Comparison of ENCODE assay signal across 23 mouse cellular contexts in genomic region chr12:104995259-104995876, GRCm38 (mm10). TPM values are rescaled to one million over a fixed set of nuclear protein-coding genes. Genes with fewer than 3 reads are reported as not detected.
DNase-seq lines count a peak whose midpoint lies in the region; ATAC-seq and TF ChIP-seq lines count a peak whose summit lies in the region.
"Had no signal": no experiment of that assay in that cellular context is flagged by ENCODE, and none has a peak within 500 bp of the region (broad histone marks: within the 10 kb centered on the region; RNA-seq: fewer than 3 reads in every experiment).

No protein-coding gene starts in this region.

- H3K4me3 ChIP-seq in intestine, postnatal 0 days (ENCODE audit: low read depth, low read length), result no peak overlapping the region
- no peak overlapping the region for H3K4me3 ChIP-seq in intestine, embryonic 15.5 days (replicated peaks)
- H3K4me3 ChIP-seq in thymus, adult 2 months (ENCODE audit: control insufficient read depth, insufficient read depth, low read length), result no peak overlapping the region
- H3K4me3 ChIP-seq in liver, postnatal 0 days (ENCODE audit: low read depth, low read length), result no peak overlapping the region
- no peak overlapping the region for H3K4me3 ChIP-seq in hindbrain, embryonic 12.5 days
- H3K4me3 ChIP-seq: embryonic facial prominence, embryonic 13.5 days; heart, adult 2 months; heart, embryonic 15.5 days; limb, embryonic 12.5 days; lung, embryonic 15.5 days; stomach, embryonic 15.5 days had no signal

- TF ChIP-seq CTCF in intestine, postnatal 0 days (IDR thresholded peaks at IDR 0.05; ENCODE audit: low read depth), result no peak
- TF ChIP-seq CTCF in thymus, adult 2 months (IDR thresholded peaks at IDR 0.05; ENCODE audit: borderline replicate concordance, control insufficient read depth, extremely low read depth, insufficient read depth, low read length, poor library complexity), result no peak
- no peak for TF ChIP-seq CTCF in liver, postnatal 0 days (IDR thresholded peaks at IDR 0.05; ENCODE audit: low read depth)

- no peak for ATAC-seq in intestine, postnatal 0 days
- ATAC-seq in intestine, embryonic 15.5 days, result no peak
- no peak for ATAC-seq in liver, postnatal 0 days
- ATAC-seq in hindbrain, embryonic 12.5 days (ENCODE audit: low FRiP score), result no peak
- ATAC-seq: forebrain, embryonic 14.5 days had no signal

- no peaks in the 10 kb centered on the region for H3K9me3 ChIP-seq in intestine, postnatal 0 days (ENCODE audit: control insufficient read depth)
- H3K9me3 ChIP-seq in intestine, embryonic 15.5 days, result no peaks in the 10 kb centered on the region
- no peaks in the 10 kb centered on the region for H3K9me3 ChIP-seq in liver, postnatal 0 days (ENCODE audit: low read length)
- no peaks in the 10 kb centered on the region for H3K9me3 ChIP-seq in hindbrain, embryonic 12.5 days (replicated peaks)
- H3K9me3 ChIP-seq: embryonic facial prominence, embryonic 13.5 days; heart, embryonic 15.5 days; limb, embryonic 12.5 days; lung, embryonic 15.5 days; stomach, embryonic 15.5 days had no signal

- H3K4me2 ChIP-seq in intestine, postnatal 0 days (replicated peaks; ENCODE audit: low read depth), result no peak overlapping the region
- no peak overlapping the region for H3K4me2 ChIP-seq in intestine, embryonic 15.5 days (replicated peaks)
- no peak overlapping the region for H3K4me2 ChIP-seq in liver, postnatal 0 days (ENCODE audit: low read depth, low read length)
- no peak overlapping the region for H3K4me2 ChIP-seq in hindbrain, embryonic 12.5 days (replicated peaks)
- H3K4me2 ChIP-seq: embryonic facial prominence, embryonic 13.5 days; heart, embryonic 15.5 days; limb, embryonic 12.5 days; lung, embryonic 15.5 days; stomach, embryonic 15.5 days had no signal

- no peak for TF ChIP-seq POLR2A in thymus, adult 2 months (IDR thresholded peaks at IDR 0.05; ENCODE audit: control insufficient read depth, extremely low read depth, insufficient read depth, low read length, poor library complexity)

- H3K27me3 ChIP-seq in intestine, postnatal 0 days (replicated peaks; ENCODE audit: control insufficient read depth, insufficient read depth, low read length), result no peaks in the 10 kb centered on the region
- no peaks in the 10 kb centered on the region; the same call in 1 of the 2 replicates for H3K27me3 ChIP-seq in intestine, embryonic 15.5 days (replicated peaks)
- no peaks in the 10 kb centered on the region for H3K27me3 ChIP-seq in thymus, adult 2 months (ENCODE audit: control insufficient read depth, insufficient read depth, low read length)
- no peaks in the 10 kb centered on the region for H3K27me3 ChIP-seq in liver, postnatal 0 days (ENCODE audit: insufficient read depth, low read length)
- no peaks in the 10 kb centered on the region for H3K27me3 ChIP-seq in splenic B cell, adult 2 months (ENCODE audit: control insufficient read depth, insufficient read depth, low read length, poor library complexity, severe bottlenecking)
- no peaks in the 10 kb centered on the region for H3K27me3 ChIP-seq in hindbrain, embryonic 12.5 days
- H3K27me3 ChIP-seq: stomach, embryonic 15.5 days had no signal

- peaks cover 14% of the 10 kb centered on the region for H3K4me1 ChIP-seq in intestine, postnatal 0 days (replicated peaks; ENCODE audit: control insufficient read depth, insufficient read depth, low read length)
- no peaks in the 10 kb centered on the region for H3K4me1 ChIP-seq in intestine, embryonic 15.5 days (replicated peaks)
- peaks cover 50% of the 10 kb centered on the region for H3K4me1 ChIP-seq in thymus, adult 2 months (replicated peaks; ENCODE audit: control insufficient read depth, insufficient read depth, low read length)
- H3K4me1 ChIP-seq in liver, postnatal 0 days (ENCODE audit: insufficient read depth), result peaks cover 62% of the 10 kb centered on the region
- no peaks in the 10 kb centered on the region for H3K4me1 ChIP-seq in hindbrain, embryonic 12.5 days
- H3K4me1 ChIP-seq: limb, embryonic 12.5 days had no signal

- WGBS in intestine, postnatal 0 days, result 83% methylated on average over 12 of the region's 12 CpGs
- 82% methylated on average over 12 of the region's 12 CpGs for WGBS in intestine, embryonic 15.5 days
- 65% methylated on average over 12 of the region's 12 CpGs for WGBS in thymus, adult 2 months
- 71% methylated on average over 12 of the region's 12 CpGs for WGBS in liver, postnatal 0 days (ENCODE audit: insufficient replicate concordance)
- 85% methylated on average over 12 of the region's 12 CpGs for WGBS in hindbrain, embryonic 12.5 days

- no peak for TF ChIP-seq EP300 in liver, postnatal 0 days (IDR thresholded peaks at IDR 0.05; ENCODE audit: low read depth)

- peak overlapping the region; percentile 50; the same call in 1 of the 2 replicates for H3K27ac ChIP-seq in intestine, postnatal 0 days (ENCODE audit: low read depth, low read length)
- no peak overlapping the region for H3K27ac ChIP-seq in intestine, embryonic 15.5 days
- H3K27ac ChIP-seq in thymus, adult 2 months (ENCODE audit: control insufficient read depth, insufficient read depth, low read length), result peak overlapping the region; percentile 11; the same call in 1 of the 2 replicates
- 0 out of 2 replicates have a peak overlapping the region, but pooled peaks have one; percentile 34 for H3K27ac ChIP-seq in liver, postnatal 0 days (ENCODE audit: low read depth)
- no peak overlapping the region for H3K27ac ChIP-seq in hindbrain, embryonic 12.5 days
- H3K27ac ChIP-seq: embryonic facial prominence, embryonic 13.5 days; heart, adult 2 months; heart, embryonic 15.5 days; limb, embryonic 12.5 days; lung, embryonic 15.5 days; stomach, embryonic 15.5 days had no signal

- DNase-seq in thymus, adult 2 months, result no peak
- DNase-seq in thymus, adult 18-20 months, result no peak
- no peak for DNase-seq in liver, postnatal 0 days
- DNase-seq in splenic B cell, adult 2 months (ENCODE audit: low read depth, low spot score), result peak; percentile 55
- DNase-seq in embryo, embryonic 11 days, result no peak
- DNase-seq: adrenal gland, postnatal 36 days; cerebellum, adult 18-20 months; cerebellum, postnatal 36 days; gastrocnemius, postnatal 10 days; heart, adult 2 months; heart, postnatal 4 days; kidney, adult 8-10 months; kidney, postnatal 25 days; right cerebral cortex, postnatal 4 days had no signal

- no peaks in the 10 kb centered on the region for H3K36me3 ChIP-seq in intestine, postnatal 0 days (ENCODE audit: control insufficient read depth, insufficient read depth)
- no peaks in the 10 kb centered on the region for H3K36me3 ChIP-seq in intestine, embryonic 15.5 days
- H3K36me3 ChIP-seq in thymus, adult 2 months (ENCODE audit: control insufficient read depth, insufficient read depth, low read length), result no peaks in the 10 kb centered on the region
- no peaks in the 10 kb centered on the region for H3K36me3 ChIP-seq in liver, postnatal 0 days (replicated peaks; ENCODE audit: insufficient read depth, low read length)
- H3K36me3 ChIP-seq in splenic B cell, adult 2 months (ENCODE audit: control insufficient read depth, insufficient read depth, low read length, poor library complexity, severe bottlenecking), result no peaks in the 10 kb centered on the region; the same call in 1 of the 2 replicates
- H3K36me3 ChIP-seq in hindbrain, embryonic 12.5 days, result no peaks in the 10 kb centered on the region
- H3K36me3 ChIP-seq: embryonic facial prominence, embryonic 13.5 days; heart, embryonic 15.5 days; limb, embryonic 12.5 days; lung, embryonic 15.5 days; stomach, embryonic 15.5 days had no signal

- H3K9ac ChIP-seq in intestine, postnatal 0 days (ENCODE audit: low read depth, low read length), result no peak overlapping the region
- no peak overlapping the region for H3K9ac ChIP-seq in intestine, embryonic 15.5 days
- H3K9ac ChIP-seq in liver, postnatal 0 days (replicated peaks), result no peak overlapping the region
- no peak overlapping the region for H3K9ac ChIP-seq in hindbrain, embryonic 12.5 days
- H3K9ac ChIP-seq: embryonic facial prominence, embryonic 13.5 days; heart, embryonic 15.5 days; limb, embryonic 12.5 days; lung, embryonic 15.5 days; stomach, embryonic 15.5 days had no signal

RNA-seq across cellular contexts. Expression of gene Syne3, which starts 14.2 kb away (rescaled TPM):
- polyA plus RNA-seq in intestine, postnatal 0 days (2015; fragmentation: Nextera tagmentation; extraction: Ambion mirVana), result 1.6 and 1.8 TPM in 2 replicates
- polyA plus RNA-seq in intestine, embryonic 15.5 days (2015; fragmentation: Nextera tagmentation; extraction: Ambion mirVana), result 0.50 and 0.76 TPM in 2 replicates
- polyA plus RNA-seq in thymus, adult 2 months (2012; rRNA removed), result 16.4 and 20.1 TPM in 2 replicates
- 1.3 and 2.3 TPM in 2 replicates for polyA plus RNA-seq in liver, postnatal 0 days (2015; fragmentation: Nextera tagmentation; extraction: Ambion mirVana)
- polyA plus RNA-seq in hindbrain, embryonic 12.5 days (2016; fragmentation: Nextera tagmentation; extraction: Ambion mirVana), result 0.21 and 0.47 TPM in 2 replicates

RNA-seq across cellular contexts. Expression of gene Glrx5, which starts 37.1 kb away (rescaled TPM):
- 209 TPM in 2 replicates for polyA plus RNA-seq in intestine, postnatal 0 days (2015; fragmentation: Nextera tagmentation; extraction: Ambion mirVana)
- 184 and 190 TPM in 2 replicates for polyA plus RNA-seq in intestine, embryonic 15.5 days (2015; fragmentation: Nextera tagmentation; extraction: Ambion mirVana)
- polyA plus RNA-seq in thymus, adult 2 months (2012; rRNA removed), result 66.6 and 68.4 TPM in 2 replicates
- polyA plus RNA-seq in liver, postnatal 0 days (2015; fragmentation: Nextera tagmentation; extraction: Ambion mirVana), result 349 and 355 TPM in 2 replicates
- 149 and 157 TPM in 2 replicates for polyA plus RNA-seq in hindbrain, embryonic 12.5 days (2016; fragmentation: Nextera tagmentation; extraction: Ambion mirVana)

Comparison
In these comparisons a context has a peak if more than half of its experiments do, and no peak if none do; other contexts are left out.
1. H3K27ac ChIP-seq: peak in intestine, postnatal 0 days (single experiment), thymus, adult 2 months (single experiment) and liver, postnatal 0 days (single experiment); none in intestine, embryonic 15.5 days (single experiment) and hindbrain, embryonic 12.5 days (single experiment).